Mouse (Mus musculus): ENCODE results near the gene Arf5.

Arf5 gene

GRCm38 (mm10) chr6:28427096-28427839 is 3.9 kb downstream of the Arf5 start, which contains the start of gene Fscn3:
TSS of gene Fscn3 (plus strand) at chr6:28427789.
- DNase-seq (ENCODE audit: low spot score in 2 of 2) = no peak

GRCm38 (mm10) chr6:28428290-28428689 is 4.9 kb downstream of the Arf5 start, which contains the start of gene Gcc1:
TSS of gene Gcc1 (minus strand) at chr6:28428390.
- no peak for DNase-seq (ENCODE audit: low spot score in 2 of 2)

DNA sequence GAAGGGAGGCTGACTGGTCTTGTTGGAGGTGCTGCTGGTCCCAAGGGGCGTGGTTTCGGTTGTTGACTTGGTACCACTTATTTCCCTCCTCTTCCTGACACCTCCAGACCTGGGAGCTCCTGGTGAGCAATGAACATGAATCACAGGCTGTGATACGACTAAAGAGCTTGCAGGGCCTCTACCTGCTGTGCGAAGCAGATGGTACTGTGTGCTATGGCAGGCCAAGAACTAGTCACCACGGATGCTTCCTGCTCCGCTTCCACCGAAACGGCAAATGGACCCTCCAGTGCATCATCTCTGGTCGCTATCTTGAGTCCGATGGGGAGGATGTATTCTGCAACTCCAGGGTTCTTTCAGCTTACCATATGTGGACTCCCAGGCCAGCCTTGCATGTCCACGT is 6.5 kb downstream of the Arf5 start:
- DNase-seq (ENCODE audit: low spot score in 2 of 2) = no peak

GRCm38 (mm10) chr6:28430795-28431537 is 7.6 kb downstream of the Arf5 start:
- no peak for DNase-seq (ENCODE audit: low spot score in 2 of 2)

DNA sequence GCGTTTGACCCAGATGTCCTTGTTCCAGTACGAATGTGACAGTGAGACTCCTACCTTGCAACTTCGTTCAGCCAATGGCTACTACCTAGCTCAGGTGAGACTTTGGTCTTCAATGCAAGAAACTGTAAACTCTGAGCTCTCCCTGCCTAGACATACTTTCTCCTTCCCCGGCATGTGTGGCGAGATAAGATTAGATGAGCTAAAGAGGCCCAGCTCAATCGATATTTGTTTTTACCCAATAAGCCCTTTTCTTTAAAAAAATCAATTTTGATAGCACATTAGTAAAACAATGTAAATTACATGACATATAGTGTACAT is 8.1 kb downstream of the Arf5 start:
- no peak for DNase-seq (ENCODE audit: low spot score in 2 of 2)

DNA sequence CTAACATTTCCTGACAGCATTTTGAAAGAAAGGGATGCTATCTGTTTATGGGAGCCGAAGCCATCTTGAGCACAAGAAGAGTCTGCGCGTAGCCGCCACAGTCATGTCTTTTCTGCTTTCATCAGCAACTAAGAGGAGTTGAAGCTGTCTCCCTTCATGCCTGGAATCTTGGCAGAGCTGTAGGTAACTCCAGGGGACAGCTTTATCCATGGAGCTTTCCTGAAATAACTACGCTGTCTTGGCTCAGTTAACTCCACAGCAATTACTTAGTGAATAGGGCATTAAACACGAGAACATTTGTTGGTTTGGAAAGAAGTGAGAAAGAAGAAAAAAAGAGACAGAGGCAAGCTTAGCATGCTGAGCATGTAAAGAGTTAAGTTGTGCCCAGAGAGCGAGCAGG is 24.6 kb downstream of the Arf5 start:
- DNase-seq (ENCODE audit: low spot score in 2 of 2) = no peak

DNA sequence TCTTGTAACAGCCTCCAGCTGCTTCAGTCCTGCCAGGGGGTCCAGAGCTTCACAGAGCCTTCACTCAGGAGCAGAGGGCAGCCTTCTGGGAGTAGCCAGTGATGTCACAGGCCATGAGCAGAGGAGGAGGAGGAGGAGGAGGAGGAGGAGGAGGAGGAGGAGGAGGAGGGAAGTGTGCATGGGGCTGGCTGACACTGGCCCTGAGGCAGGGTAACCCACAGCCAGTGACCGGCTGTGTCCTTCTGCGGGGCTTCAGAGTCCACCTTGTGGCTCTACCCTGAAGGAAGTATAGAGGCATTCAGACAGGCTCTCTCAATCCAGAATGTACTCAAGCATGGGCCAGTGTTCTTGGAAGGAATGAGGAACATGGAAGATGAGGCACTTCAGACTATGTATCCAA is 25.9 kb downstream of the Arf5 start, which contains the start of gene Pax4:
Pax4 (minus strand) TSS at position 101 of the 400 bp plus-strand sequence.
- DNase-seq (ENCODE audit: low spot score in 2 of 2) = no peak

GRCm38 (mm10) chr6:28450481-28450880 is 27.1 kb downstream of the Arf5 start:
- no peak for DNase-seq (ENCODE audit: low spot score in 2 of 2)

DNA sequence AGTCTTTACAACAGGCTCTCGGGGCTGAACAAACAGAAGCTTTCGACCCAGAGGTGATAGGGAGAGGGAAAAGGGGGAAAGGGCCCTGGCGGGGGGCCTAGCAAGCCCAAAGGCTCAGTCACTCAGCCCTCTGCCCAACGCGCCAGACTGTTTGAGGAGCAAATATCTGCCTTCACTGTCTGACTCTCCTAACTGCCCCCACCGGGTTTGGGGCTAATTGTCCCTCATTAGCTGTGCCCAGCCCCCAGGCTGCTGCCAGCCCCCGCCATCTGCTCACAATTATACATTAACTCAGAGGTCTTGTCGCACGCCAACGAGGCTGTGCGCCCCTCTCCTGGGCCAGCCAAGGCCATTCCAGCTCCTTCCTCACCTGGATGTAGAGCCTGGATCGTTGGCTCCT is 27.6 kb downstream of the Arf5 start:
- no peak for DNase-seq (ENCODE audit: low spot score in 2 of 2)

DNA sequence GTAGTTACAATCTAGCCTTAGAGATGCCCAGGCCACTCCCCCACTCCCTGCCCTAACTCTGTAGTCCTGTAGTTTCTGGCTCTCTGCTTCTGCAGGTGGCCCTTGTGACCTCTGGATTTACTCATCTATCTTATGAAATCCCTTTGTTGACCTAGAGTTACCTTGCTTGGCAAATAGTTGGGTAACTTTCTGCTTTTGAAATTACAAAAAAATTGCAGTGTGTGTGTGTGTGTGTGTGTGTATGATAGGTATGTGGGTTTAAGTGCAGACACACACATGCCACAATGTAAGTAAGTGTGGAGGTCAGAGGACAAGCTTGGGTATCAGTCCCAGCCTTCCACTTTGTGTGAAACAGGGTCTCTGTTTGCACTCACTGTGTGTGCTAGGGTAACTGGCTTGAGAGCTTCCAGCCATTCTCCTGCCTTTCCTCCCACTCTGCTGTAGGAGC is 35.9 kb downstream of the Arf5 start:
- DNase-seq (ENCODE audit: low spot score in 2 of 2) = no peak

GRCm38 (mm10) chr6:28460534-28460933 is 37.2 kb downstream of the Arf5 start:
- DNase-seq (ENCODE audit: low spot score in 2 of 2) = peak; percentile 47 to 61

GRCm38 (mm10) chr6:28464630-28465029 is 41.3 kb downstream of the Arf5 start:
- no peak for DNase-seq (ENCODE audit: low spot score in 2 of 2)

DNA sequence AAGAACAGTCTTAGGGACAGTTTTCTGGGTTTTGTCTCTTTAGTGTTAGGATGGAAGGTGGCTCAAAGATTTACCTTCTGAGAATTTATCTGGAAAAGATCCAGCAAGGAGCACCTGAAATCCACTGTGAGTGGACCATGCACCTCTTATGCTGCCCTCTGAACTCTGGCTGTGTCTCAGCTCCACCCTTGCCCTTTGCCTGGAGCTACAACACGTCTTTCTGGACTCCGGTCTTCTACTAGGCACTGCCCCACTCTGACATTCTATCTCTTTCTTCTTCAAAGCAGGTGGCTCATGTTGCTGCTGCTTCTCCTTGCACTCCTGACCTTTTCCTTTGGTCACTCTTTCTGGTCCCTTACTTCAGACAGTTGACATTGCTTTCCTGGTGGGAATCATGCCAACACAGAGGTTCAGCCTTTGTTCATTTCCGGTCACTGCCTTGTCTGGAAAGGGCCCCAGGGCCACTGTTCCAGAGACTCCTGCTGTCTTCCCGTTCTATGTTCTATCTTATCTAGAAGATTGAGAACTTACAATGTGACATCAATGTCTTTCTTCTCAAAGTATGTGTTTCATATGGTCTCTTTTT is 46.8 kb downstream of the Arf5 start:
- DNase-seq (ENCODE audit: low spot score in 2 of 2) = no peak

- no peak for DNase-seq (ENCODE audit: low spot score in 2 of 2)
These were observed 47.3 kb downstream of the Arf5 start for GRCm38 (mm10) chr6:28470621-28471020.

DNA sequence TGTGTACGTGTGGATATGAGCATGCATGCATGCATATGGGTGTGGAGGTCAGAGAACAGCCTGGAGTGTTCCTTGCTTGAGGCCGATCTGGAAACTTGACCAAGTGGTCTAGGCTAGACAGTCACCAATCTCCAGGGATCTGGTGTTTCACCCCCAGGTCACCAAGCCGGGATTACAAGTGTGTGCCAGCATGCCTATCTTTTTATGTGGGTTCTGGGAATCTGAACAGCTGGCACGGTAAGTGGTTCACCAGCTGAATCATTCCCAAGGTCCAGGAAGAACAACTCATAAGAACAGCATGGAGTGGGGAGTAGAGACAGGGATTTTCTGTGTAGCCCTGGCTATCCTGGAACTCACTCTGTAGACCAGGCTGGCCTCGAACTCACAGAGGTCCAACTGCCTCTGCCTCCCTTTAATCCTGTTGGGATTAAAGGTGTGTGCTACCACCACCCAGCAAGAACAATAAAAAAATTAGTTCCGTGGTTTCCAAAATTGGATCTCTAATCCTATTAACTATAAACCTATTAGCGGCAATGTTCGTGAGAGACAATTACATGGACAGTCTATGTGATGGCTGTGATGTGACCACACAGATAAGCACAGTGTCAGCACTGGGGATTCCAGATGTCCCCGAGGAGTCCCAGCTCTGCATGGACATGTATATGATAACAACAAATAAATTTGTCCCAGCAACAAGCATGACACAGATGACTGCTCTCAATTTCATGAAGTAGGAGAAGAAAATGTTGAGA is 48.1 kb downstream of the Arf5 start:
- no peak for DNase-seq (ENCODE audit: low spot score in 2 of 2)

- no peak for DNase-seq (ENCODE audit: low spot score in 2 of 2)
These were observed 50.9 kb downstream of the Arf5 start for GRCm38 (mm10) chr6:28474211-28474610.

- no peak for DNase-seq (ENCODE audit: low spot score in 2 of 2)
These were observed 51.5 kb downstream of the Arf5 start, which contains the start of gene Snd1 for GRCm38 (mm10) chr6:28474839-28475238. TSS of gene Snd1 (plus strand) at chr6:28475139.
